Mouse (Mus musculus): ENCODE measurements around the gene Zfp646. TPM values are rescaled to one million over a fixed set of nuclear protein-coding genes. Genes with fewer than 3 reads are reported as not detected.

Zfp646 gene
- total RNA-seq, 2 experiments from 2014 or later = 11.3 to 11.8 TPM

DNA sequence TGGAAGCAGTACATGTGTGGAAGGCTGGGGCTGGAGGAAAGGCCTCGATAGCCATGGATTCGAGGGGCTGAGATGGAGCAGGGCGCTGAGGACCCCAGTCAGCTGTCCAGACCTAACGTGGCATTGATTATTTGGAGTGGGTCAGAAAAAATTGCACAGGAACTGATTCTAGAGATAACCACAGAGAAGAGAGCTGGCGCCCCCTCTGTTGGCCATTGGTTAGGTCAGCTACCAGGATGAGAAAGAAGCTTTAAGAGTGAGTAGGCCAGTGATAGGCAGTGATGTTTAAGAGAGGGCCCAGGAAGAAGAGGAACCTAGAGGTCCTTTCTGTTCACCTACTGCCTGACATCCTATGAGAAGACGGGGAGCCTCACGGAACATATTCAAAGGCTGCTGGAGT is 43.3 kb downstream of the Zfp646 start:
- DNase-seq = no peak

DNA sequence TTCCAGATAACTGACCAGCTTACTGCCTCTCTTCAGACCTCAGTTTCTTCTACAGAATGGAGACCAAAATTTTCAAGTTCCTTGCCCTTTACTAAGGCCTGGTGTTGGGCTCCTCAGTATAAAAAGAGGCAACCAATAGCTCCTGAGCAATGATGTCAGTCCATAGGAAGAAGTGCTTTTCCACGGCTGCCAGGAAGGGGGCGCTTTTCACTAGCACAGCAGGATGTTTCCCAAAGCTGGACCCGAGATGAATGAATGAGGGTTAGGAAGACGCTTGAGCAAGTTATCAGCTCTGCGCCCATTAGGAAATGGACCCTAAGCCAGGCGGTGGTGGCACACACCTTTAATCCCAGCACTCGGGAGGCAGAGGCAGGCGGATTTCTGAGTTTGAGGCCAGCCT is 45.5 kb downstream of the Zfp646 start:
- no peak for DNase-seq

DNA sequence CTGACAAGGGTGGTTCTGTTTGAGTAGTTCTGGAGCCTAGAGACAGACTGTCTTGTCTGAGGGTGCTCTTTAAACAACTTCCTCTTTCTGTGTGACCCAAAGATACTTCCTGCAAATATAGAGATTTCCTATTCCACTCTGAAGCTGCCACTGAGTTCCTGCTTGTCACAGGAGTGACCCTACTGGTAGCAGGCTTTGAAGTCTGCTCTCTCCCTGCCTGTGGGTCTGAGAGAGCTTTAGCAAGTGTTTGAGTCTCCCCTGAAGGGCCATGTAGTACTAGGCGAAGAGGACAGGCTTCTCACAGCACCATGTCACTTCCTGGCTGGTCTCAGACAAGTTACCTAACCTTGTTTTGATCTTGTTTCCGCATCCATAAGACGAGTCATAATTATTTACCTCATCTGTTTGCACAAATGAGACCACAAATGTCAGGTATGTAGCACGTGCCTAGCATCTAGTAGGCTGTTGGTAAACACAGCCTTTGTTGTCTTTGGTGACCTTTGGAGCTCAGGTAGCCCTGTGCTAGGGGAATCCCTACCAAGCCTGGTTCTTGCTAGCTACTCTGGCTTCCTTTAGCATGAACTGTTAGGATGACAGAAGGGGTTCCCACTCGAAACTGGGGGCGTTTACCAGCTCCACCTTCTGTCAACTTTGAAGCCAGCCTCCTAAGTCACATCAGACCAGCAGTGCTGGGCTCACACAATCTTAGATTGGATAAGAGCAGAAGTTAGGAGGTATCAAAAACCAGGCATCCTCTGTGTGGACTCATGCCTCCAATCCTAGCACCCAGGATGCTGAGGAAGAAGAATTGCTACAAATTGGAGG is 46.6 kb downstream of the Zfp646 start:
- no peak for DNase-seq

DNA sequence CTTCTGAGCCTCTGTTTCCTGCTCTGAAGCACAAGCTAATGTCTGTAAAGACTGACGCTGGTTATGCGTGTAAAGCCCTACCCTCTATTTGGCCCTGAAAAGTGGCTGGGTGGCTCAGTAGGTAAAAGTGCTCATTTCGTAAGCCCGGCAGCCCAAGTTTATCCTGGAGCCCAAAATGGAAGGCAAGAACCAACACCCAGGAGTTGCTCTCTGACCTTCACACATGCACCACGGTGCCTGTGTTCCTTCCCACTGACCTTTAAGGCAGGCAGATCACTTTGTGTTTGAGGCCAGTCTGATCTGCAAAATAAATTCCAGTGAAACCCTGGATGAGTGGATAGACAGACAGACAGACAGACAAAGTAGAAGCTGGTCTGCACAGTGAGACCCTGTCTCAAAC is 47.7 kb downstream of the Zfp646 start:
- DNase-seq = no peak

DNA sequence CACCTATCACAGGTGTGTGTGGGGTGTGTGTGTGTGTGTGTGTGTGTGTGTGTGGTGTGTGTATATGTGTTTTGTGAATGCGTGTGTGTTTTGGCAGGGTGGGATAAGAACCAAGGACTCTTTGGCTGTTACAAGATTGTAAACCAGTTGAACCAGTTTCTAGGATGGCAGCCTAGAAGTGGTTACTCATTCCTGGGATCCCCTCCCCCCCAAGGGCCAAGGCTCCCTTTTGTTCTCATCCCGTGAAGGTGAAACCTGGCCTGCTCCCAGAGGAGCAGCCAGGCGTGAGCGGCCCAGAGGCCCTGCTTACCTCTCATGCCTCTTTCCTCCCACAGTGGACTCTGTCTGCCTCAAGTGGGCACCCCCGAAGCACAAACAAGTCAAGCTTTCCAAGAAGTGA is 49.2 kb downstream of the Zfp646 start:
- DNase-seq = no peak

DNA sequence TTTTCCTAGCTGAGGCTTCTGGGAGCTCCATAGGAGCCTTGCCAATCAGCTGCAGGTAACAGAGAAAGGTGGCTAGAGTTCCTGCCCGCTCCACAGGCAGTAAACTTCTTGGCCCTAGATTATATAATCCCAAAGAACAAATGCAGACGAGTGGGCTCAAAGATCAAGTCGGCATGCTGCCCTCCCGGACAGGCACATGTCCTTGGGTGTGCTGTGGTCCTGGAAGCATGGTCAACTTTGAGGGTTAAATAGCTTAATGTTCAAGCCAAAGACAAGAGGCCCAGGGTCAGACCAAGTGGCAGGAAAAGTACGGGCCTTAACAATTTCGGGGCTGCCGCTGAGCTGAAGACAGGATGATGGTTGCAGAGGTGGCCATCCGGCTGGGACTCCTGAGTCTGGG is 50.0 kb downstream of the Zfp646 start:
- DNase-seq = no peak

DNA sequence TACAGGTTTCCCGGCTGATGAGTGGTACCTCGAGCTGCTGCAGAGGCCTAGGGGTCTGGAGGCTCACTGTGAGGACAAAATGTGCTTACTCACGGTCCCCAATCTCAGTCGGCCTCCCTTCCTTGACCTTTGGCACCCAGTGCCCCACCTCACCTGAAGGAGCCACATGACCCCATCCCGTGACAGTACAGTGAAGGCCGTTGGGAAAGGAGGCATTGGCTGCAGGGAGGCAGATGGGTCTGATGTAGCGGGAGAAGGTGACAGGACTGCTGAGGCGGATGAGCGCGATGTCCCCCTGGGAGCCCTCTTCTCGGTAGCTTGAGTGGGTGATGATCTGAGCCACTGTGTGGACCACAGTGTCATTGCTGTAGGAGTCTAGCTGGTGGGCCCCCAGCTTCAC is 50.8 kb downstream of the Zfp646 start:
- DNase-seq = no peak

DNA sequence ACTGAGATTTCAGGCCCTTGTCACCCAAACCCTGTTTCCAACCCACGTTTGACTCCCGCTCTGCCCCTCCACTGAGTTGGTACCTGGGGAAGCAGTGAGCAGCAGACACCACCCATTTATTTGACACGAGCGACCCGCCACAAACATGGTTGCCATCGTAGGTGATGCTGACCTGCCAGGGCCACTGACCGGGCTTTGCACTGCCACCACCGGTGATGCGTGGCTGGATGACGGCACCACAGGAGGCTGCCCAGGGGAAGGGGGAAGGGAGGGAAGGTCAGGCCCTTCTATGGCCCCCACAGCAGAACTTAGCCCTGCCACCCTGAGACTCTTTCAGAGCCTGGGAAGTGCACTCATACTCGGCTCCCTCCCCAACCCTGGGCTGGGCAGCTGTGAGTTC is 51.7 kb downstream of the Zfp646 start:
- no peak for DNase-seq

DNA sequence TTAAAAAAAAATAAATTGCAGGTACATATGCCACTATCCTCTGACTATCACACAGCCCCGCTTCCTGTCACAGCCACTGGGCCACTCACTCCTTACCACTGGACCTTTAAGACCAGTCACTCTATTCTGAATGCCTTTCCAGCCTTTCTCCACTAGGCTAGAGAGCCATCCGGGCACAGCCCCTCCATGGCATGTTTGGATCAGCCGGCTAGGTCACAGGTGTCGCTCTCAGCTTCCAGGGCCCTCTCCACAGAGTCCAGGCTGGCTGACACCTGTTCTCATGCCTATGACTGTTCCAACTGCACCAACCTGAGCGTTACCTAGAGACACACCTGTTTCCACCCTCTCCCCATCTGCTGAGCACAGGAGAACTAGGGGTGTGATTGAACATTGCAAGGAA is 52.6 kb downstream of the Zfp646 start:
- DNase-seq = no peak

DNA sequence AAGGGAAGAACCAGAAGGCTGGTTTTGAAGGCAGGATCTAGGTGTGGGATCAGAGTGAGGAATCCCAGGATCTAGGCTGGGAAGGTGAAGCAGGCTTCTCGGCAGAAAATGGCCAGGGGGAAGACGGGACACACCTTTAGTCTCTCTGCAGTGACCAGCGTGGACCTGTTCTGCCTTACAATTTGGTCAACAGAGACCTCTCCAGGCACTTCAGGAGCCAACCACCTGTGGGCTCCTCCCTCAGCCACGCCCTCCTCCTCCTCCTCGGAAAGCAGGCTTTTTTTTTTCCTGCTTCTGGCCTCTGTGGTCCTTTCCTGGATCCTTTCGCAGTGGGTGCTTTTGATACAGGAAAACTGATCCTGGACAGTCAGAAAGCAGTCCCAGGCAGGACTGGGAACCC is 53.9 kb downstream of the Zfp646 start, which contains the start of gene Prss8:
Gene Prss8 (minus strand): TSS at position 182 of the 400 bp plus-strand sequence.
- no peak for DNase-seq

DNA sequence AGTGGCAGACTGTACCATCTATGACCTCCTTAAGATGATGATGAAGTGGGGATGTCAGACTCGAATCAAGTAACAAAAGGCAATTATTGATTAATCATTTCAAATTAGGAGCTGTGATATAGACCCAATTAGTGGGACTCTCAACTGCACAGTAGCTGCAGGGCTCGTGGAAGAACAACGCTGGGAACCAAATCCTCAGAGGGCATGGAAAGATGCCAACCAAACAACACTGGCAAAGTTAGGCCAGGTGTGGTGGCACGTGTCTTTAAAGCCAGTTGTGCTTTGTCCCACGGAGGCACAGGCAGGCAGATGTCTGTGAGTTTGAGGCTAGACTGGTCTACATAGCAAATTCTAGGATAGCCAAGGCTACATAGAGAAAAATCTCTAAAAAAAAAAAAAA is 54.6 kb downstream of the Zfp646 start:
- no peak for DNase-seq

DNA sequence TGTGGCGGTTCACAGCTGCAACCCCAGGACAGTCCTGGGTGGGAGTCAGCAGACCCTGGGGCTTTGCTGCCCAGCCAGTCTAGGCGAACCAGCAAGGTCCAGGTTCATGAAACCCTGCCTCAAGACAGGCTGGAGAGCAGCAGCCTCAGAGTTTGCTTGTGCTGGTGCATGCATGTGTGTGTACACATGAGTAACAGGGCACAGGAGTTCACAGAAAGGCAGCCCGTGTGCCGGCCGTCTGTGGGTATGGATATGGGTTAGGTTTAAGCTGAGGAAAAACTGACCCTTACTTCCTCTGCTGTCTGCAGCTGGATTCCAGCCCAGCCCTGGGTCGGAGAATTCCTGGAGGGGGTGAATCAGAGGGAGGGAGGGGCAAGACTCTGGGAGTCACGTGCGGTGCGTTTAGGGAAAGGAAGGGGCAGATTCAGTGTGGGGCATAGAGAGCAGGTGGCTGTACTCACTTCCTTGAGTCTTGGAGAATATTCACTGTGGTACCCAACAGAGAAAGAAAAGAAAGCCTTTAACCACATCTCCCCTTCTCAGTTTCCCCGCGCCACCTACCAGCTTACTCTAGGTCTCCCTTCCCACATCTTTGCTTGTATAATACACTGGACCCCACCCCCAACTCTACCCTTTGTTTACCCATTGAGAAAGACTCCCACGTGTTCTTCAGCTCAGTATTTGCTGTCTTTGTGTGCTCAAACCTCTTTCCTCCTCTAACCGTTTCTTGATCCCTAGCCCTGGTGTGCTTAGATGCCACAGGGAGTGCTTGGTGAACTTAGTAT is 55.5 kb downstream of the Zfp646 start:
- DNase-seq = no peak

DNA sequence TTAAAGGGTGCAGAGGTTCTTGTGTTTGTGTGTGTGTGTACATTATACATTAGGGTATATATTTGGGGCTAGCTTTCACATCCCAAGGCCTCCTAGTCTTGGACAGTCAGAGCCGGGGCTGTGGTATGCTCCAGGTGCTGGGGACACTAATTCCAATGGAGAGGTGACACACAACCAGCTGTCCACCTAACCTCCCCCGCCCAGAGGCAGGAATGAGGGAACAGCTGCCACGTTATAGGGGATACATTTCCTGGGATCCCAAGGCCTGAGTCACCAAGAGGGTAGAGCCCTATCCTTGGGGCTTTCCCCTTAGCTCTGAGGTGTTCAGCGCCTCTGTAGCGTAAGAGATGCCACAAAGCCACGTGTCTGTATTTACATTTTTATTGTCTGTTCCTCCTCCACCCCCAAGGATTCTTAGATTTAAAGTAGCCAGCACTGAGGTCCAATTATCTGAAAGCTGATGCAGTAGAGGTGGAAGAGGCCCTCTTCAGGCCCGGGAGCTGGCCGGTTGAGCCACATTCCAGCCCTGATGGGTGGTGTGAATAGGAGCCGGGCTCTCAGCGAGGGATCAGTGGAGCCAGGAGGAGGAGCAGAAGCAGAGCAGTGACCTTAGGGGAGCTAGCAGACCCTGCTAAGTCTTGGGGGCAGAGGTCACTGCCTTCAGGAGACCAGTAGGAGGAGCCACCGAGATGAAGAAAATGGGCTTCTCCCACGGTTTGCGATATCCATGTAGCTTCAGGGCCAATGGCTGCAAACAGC is 56.4 kb downstream of the Zfp646 start:
- DNase-seq = no peak

DNA sequence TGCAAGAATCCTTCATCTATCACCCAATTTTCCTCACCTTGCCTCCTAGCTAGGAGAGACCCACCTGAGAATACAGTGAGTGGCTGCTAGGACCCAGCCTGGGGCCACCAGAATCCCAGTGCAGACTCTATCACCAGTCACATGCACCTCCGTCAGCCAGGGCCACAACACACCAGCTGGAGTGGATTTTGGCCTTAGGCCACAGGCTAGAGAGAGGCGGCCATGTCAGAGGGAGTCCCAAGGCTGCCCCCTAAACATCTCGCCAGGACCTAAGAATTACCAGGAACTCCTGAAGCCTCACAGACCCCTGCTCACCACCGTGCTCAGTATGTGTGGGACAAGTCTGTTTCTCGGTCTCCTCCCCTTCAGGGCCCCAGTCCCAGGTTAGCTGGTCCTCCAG is 58.1 kb downstream of the Zfp646 start:
- DNase-seq = no peak

DNA sequence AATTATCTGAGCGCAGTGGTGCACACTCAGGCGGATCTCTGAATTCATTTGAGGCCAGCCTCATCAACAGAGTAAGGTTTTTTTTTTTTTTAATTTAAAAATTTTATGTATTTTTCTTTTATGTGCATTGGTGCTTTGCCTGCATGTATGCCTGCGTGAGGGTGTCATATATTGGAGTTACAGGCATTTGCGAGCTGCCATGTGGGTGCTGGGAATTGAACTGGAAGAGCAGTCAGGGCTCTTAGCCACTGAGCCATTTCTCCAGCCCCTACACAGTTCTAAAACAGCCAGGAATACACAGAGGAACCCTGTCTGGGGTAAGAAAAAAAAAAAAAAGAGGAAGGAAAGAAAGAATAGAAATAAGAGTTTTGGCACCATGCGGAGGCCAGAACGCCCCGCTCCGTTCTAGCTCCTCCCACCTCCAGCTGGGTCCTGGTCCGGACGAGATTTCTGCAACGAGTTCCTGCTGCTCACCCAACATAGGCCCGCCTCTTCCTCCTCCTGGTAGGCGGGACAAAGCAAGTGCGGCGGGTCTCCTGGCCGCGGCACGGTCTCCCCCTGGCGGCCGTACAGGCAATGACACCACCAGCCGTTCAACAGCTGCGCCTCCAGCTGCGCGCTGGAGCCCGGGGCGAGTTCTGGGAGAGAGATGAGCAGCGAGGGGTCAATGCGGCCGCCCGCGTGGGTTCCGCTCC is 59.2 kb downstream of the Zfp646 start:
- peak; percentile 96 for DNase-seq

Other genes starting within 250 kb of the Zfp646 start
- gene Bcl7c, start 167.3 kb upstream of the Zfp646 start, total RNA-seq (2021) = 10 to 100 TPM; 41.2 to 41.7 TPM
- 10 to 100 TPM; 13.8 to 15.1 TPM for gene Ctf1, start 163.5 kb upstream of the Zfp646 start, total RNA-seq (2021)
- not detected for gene Ctf2, start 144.1 kb upstream of the Zfp646 start, total RNA-seq (2021)
- gene Fbxl19, start 131.7 kb upstream of the Zfp646 start, total RNA-seq (2021) = 1 to 10 TPM; 1.9 to 2.4 TPM
- 1 to 10 TPM; 8.9 to 9.5 TPM for gene Orai3, start 106.4 kb upstream of the Zfp646 start, total RNA-seq (2021)
- 10 to 100 TPM; 15.0 to 15.4 TPM for gene Setd1a, start 99.6 kb upstream of the Zfp646 start, total RNA-seq (2021)
- gene Gm49388, start 90.6 kb upstream of the Zfp646 start, total RNA-seq (2021) = 1 to 10 TPM; 2.4 to 2.5 TPM
- gene Hsd3b7, start 75.6 kb upstream of the Zfp646 start, total RNA-seq (2021) = 1 to 10 TPM; 4.4 to 9.1 TPM
- 10 to 100 TPM; 46.4 to 47.2 TPM for gene Stx4a, start 51.9 kb upstream of the Zfp646 start, total RNA-seq (2021)
- gene Stx1b, start 51.7 kb upstream of the Zfp646 start, total RNA-seq (2021) = 1 to 10 TPM in 1 of 2 experiments, under 1 TPM in 1; 0.64 to 1.2 TPM
- 1 to 10 TPM; 2.8 to 4.5 TPM for gene Zfp668, start 607 bp downstream of the Zfp646 start, total RNA-seq (2021)
- 1 to 10 TPM; 1.5 to 1.6 TPM for gene Prss53, start 14.7 kb downstream of the Zfp646 start, total RNA-seq (2021)
- gene Gm21974, start 19.2 kb downstream of the Zfp646 start, total RNA-seq (2021) = not detected
- 10 to 100 TPM; 12.7 to 18.3 TPM for gene Vkorc1, start 19.4 kb downstream of the Zfp646 start, total RNA-seq (2021)
- gene Bckdk, start 27.9 kb downstream of the Zfp646 start, total RNA-seq (2021) = 100 to 1,000 TPM; 142 to 143 TPM
- gene Kat8, start 36.3 kb downstream of the Zfp646 start, total RNA-seq (2021) = 10 to 100 TPM; 19.9 to 20.0 TPM
- gene Prss8, start 53.9 kb downstream of the Zfp646 start, total RNA-seq (2021) = not detected
- gene Prss36, start 70.5 kb downstream of the Zfp646 start, total RNA-seq (2021) = 1 to 10 TPM; 4.4 to 6.1 TPM
- 10 to 100 TPM; 76.2 to 78.4 TPM for gene Fus, start 91.2 kb downstream of the Zfp646 start, total RNA-seq (2021)
- gene Pycard, start 117.6 kb downstream of the Zfp646 start, total RNA-seq (2021) = under 1 TPM; 0.72 to 0.82 TPM
- 100 to 1,000 TPM; 235 to 294 TPM for gene Trim72, start 127.7 kb downstream of the Zfp646 start, total RNA-seq (2021)
- gene Itgam, start 186.4 kb downstream of the Zfp646 start, total RNA-seq (2021) = 1 to 10 TPM; 1.1 to 2.6 TPM
- gene Gm49368, start 186.5 kb downstream of the Zfp646 start, total RNA-seq (2021) = not detected